Mouse (Mus musculus) testis, adult 2 months (tissue): ENCODE results near the gene Nckap5.

Source experiments
- CTCF ChIP-seq: fragments of 200-500 bp; IDR thresholded peaks from 2 replicates; pipeline ENCODE4 v1.5.1; 2012; ENCODE audit warnings: low read depth, mild to moderate bottlenecking, inconsistent platforms, low read length, moderate library complexity; ENCODE audit not compliant: control insufficient read depth, insufficient read depth, insufficient replicate concordance
- POLR2A ChIP-seq: fragments of 200-500 bp; IDR thresholded peaks from 2 replicates; pipeline ENCODE4 v1.6.1; 2012; ENCODE audit warnings: low read depth, mild to moderate bottlenecking, inconsistent platforms, low read length, moderate library complexity; ENCODE audit not compliant: control insufficient read depth

- no peak for TF ChIP-seq POLR2A
- no peak for TF ChIP-seq CTCF
Observed at GRCm38 (mm10) chr1:126334202-126334601, 496.4 kb downstream of the Nckap5 start.
